Mouse (Mus musculus) liver, embryonic 14.5 days (tissue): ENCODE data around the gene Inpp5f. TPM values are rescaled to one million over a fixed set of nuclear protein-coding genes. Genes with fewer than 3 reads are reported as not detected.

ENCODE experiments used
- ATAC-seq: fragments of 200-750 bp; cut with Nextera tagmentation; 2 replicates; pipeline ENCODE4 v1.8.0; 2017; ENCODE audit warnings: moderate number of reproducible peaks, mild to moderate bottlenecking, moderate library complexity; ENCODE audit not compliant: insufficient read depth
- DNase-seq, 3 experiments: peaks; one replicate each; pipeline ENCODE4 v3.0.0-alpha.2; 2012 to 2013; ENCODE audit warnings: low read depth in 3 of 3, low spot score in 3 of 3
- H3K27ac ChIP-seq: fragments of 300-500 bp; sonication (generic); 2 replicates; pipeline ENCODE4 v1.5.1; 2014; ENCODE audit warnings: moderate library complexity, mild to moderate bottlenecking, control low read depth, inconsistent platforms
- H3K27me3 ChIP-seq: fragments of 300-500 bp; sonication (generic); 2 replicates; pipeline ENCODE4 v1.6.1; 2014; ENCODE audit warnings: mild to moderate bottlenecking, low read length, moderate library complexity; ENCODE audit not compliant: control insufficient read depth, insufficient read depth
- H3K36me3 ChIP-seq: fragments of 300-500 bp; sonication (generic); replicated peaks from 2 replicates; pipeline ENCODE4 v1.6.1; 2014; ENCODE audit warnings: low read depth; ENCODE audit not compliant: control insufficient read depth, insufficient read depth
- H3K4me1 ChIP-seq, 2 experiments: fragments of 200-500 bp in 1 of 2; fragments of 300-500 bp in 1 of 2; sonication (generic) in 1 of 2; replicated peaks; 2 replicates each; pipeline ENCODE4 v1.6.1; 2012 to 2014; ENCODE audit warnings: antibody characterized with exemption in 1 of 2, inconsistent platforms in 1 of 2, low read length in 1 of 2; ENCODE audit not compliant: control insufficient read depth in 2 of 2, insufficient read depth in 2 of 2
- H3K4me2 ChIP-seq: fragments of 300-500 bp; sonication (generic); 2 replicates; pipeline ENCODE4 v1.6.1; 2014; ENCODE audit warnings: low read depth, mild to moderate bottlenecking, control low read depth, moderate library complexity
- H3K4me3 ChIP-seq, 2 experiments: fragments of 200-500 bp in 1 of 2; fragments of 300-500 bp in 1 of 2; sonication (generic) in 1 of 2; 2 replicates each; pipeline ENCODE4 v1.5.1; 2012 to 2014; ENCODE audit warnings: low read depth in 2 of 2, low read length in 2 of 2, mild to moderate bottlenecking in 2 of 2, control low read depth in 1 of 2, inconsistent platforms in 1 of 2, moderate library complexity in 1 of 2; ENCODE audit not compliant: insufficient read depth in 1 of 2
- H3K9ac ChIP-seq: fragments of 300-500 bp; sonication (generic); replicated peaks from 2 replicates; pipeline ENCODE4 v1.6.1; 2014; ENCODE audit warnings: mild to moderate bottlenecking, control low read depth, moderate library complexity
- H3K9me3 ChIP-seq: fragments of 300-500 bp; sonication (generic); 2 replicates; pipeline ENCODE4 v1.6.1; 2016; ENCODE audit warnings: low read length, mixed read lengths; ENCODE audit not compliant: control insufficient read depth
- CTCF ChIP-seq: IDR thresholded peaks from 2 replicates; pipeline ENCODE4 v1.5.1; 2016; ENCODE audit warnings: antibody characterized with exemption, low read depth, control low read depth
- EP300 ChIP-seq: IDR thresholded peaks from 2 replicates; pipeline ENCODE4 v1.6.1; 2016; ENCODE audit warnings: antibody characterized with exemption, low read depth
- WGBS: fragments of 180-500 bp; shearing (Covaris S2); extraction: QIAGEN DNeasy Blood & Tissue Kit; methylation state at CpG from one replicate; pipeline ENCODE4 v1.1.7; 2014; ENCODE audit not compliant: insufficient replicate concordance; 5-methylcytosine and 5-hydroxymethylcytosine counted together
- polyA plus RNA-seq, 2 experiments: library from polyadenylated mRNA; depleted of rRNA in 1 of 2; stranded (reverse) in 1 of 2; unstranded in 1 of 2; fragments of >200 nt; fragmentation: Nextera tagmentation in 1 of 2; extraction: Ambion mirVana in 1 of 2; gene quantifications; 2 replicates each; pipeline versions ENCODE4 v1.2.1 to v1.2.3; 2012 to 2014

Inpp5f gene
- polyA plus RNA-seq, 2 experiments, result 3.7 to 7.3 TPM

- H3K36me3 ChIP-seq, result no peaks in the 10 kb centered on the region
- no peak overlapping the region for H3K4me3 ChIP-seq
- no peak overlapping the region for H3K9ac ChIP-seq
- no peaks in the 10 kb centered on the region for H3K27me3 ChIP-seq
- H3K27ac ChIP-seq, result no peak overlapping the region
- ATAC-seq (no peak), DNase-seq (no peak)
- peaks cover 2 to 10% of the 10 kb centered on the region in 2 experiments; a peak in 2 of 4 replicates for H3K4me1 ChIP-seq
- no peak overlapping the region for H3K4me2 ChIP-seq
- no peaks in the 10 kb centered on the region for H3K9me3 ChIP-seq
- WGBS, result 55% methylated on average over 2 of the region's 2 CpGs
- TF ChIP-seq CTCF, result no peak
- no peak for TF ChIP-seq EP300
These were observed 16.1 kb downstream of the Inpp5f start for GRCm38 (mm10) chr7:128627251-128627650.

- Histone ChIP-seq H3K9me3 (no peaks in the 10 kb centered on the region), H3K4me2 (no peak overlapping the region), H3K9ac (no peak overlapping the region), H3K4me3 (no peak overlapping the region), H3K4me1 (peaks cover 0 to 7% of the 10 kb centered on the region in 2 experiments; a peak in 2 of 4 replicates), H3K27me3 (no peaks in the 10 kb centered on the region), H3K27ac (no peak overlapping the region), H3K36me3 (no peaks in the 10 kb centered on the region)
- TF ChIP-seq EP300 (no peak), CTCF (no peak)
- ATAC-seq, result no peak
- no peak for DNase-seq
- 72% methylated on average over 1 of the region's 1 CpGs for WGBS
These were observed 16.6 kb downstream of the Inpp5f start for GRCm38 (mm10) chr7:128627723-128628122.

- no peak for DNase-seq
These were observed 22.0 kb downstream of the Inpp5f start for GRCm38 (mm10) chr7:128633156-128633555.

GRCm38 (mm10) chr7:128639925-128640485, 28.9 kb downstream of the Inpp5f start:
- DNase-seq, result no peak
- no peak overlapping the region for H3K4me2 ChIP-seq
- no peak overlapping the region for H3K4me3 ChIP-seq
- TF ChIP-seq EP300 (no peak), CTCF (no peak)
- no peaks in the 10 kb centered on the region for H3K36me3 ChIP-seq
- H3K27ac ChIP-seq, result no peak overlapping the region
- WGBS, result 55% methylated on average over 5 of the region's 5 CpGs
- ATAC-seq, result no peak
- H3K27me3 ChIP-seq, result no peaks in the 10 kb centered on the region
- H3K9me3 ChIP-seq, result no peaks in the 10 kb centered on the region
- H3K9ac ChIP-seq, result no peak overlapping the region
- H3K4me1 ChIP-seq, result no peaks in the 10 kb centered on the region

More at GRCm38 (mm10) chr7:128633156-128633555, 22.0 kb downstream of the Inpp5f start:
- ATAC-seq, result no peak
- no peak overlapping the region for H3K9ac ChIP-seq
- H3K9me3 ChIP-seq, result no peaks in the 10 kb centered on the region
- H3K27ac ChIP-seq, result no peak overlapping the region
- H3K4me2 ChIP-seq, result no peak overlapping the region
- TF ChIP-seq CTCF, result no peak
- no peak for TF ChIP-seq EP300
- H3K4me3 ChIP-seq, result no peak overlapping the region
- no peaks in the 10 kb centered on the region for H3K27me3 ChIP-seq
- no peaks in the 10 kb centered on the region for H3K36me3 ChIP-seq
- 26% methylated on average over 4 of the region's 4 CpGs for WGBS
- H3K4me1 ChIP-seq, result 0 out of 4 replicates have a peak, but pooled peaks cover 0 to 2% of the 10 kb centered on the region in 2 experiments

- Histone ChIP-seq H3K4me3 (no peak overlapping the region), H3K9ac (no peak overlapping the region), H3K9me3 (no peaks in the 10 kb centered on the region), H3K36me3 (no peaks in the 10 kb centered on the region), H3K27ac (no peak overlapping the region), H3K4me1 (no peaks in the 10 kb centered on the region), H3K4me2 (no peak overlapping the region), H3K27me3 (no peaks in the 10 kb centered on the region)
- ATAC-seq (no peak), DNase-seq (no peak)
- 76% methylated on average over 7 of the region's 7 CpGs for WGBS
- no peak for TF ChIP-seq CTCF
- TF ChIP-seq EP300, result no peak
These were observed 30.4 kb downstream of the Inpp5f start for GRCm38 (mm10) chr7:128641571-128641970.
